Mouse (Mus musculus): ENCODE measurements around the gene Cep170b. TPM values are rescaled to one million over a fixed set of nuclear protein-coding genes. Genes with fewer than 3 reads are reported as not detected.

Gene Cep170b
- polyA plus RNA-seq, 1 experiment from 2014 or later = 3.9 TPM

- no peak overlapping the region for H3K4me3 ChIP-seq (replicated peaks)
- no peak for ATAC-seq (ENCODE audit: insufficient read depth)
- H3K36me3 ChIP-seq (replicated peaks) = 0 out of 2 replicates have a peak, but pooled peaks cover 4% of the 10 kb centered on the region
- H3K27ac ChIP-seq (replicated peaks) = no peak overlapping the region
- H3K9me3 ChIP-seq (replicated peaks) = no peaks in the 10 kb centered on the region
- H3K4me2 ChIP-seq = no peak overlapping the region
- H3K9ac ChIP-seq = no peak overlapping the region
- 73% methylated on average over 31 of the region's 31 CpGs for WGBS (ENCODE audit: insufficient replicate concordance)
- no peaks in the 10 kb centered on the region for H3K27me3 ChIP-seq
- H3K4me1 ChIP-seq (replicated peaks) = peaks cover 6% of the 10 kb centered on the region
These were observed 18.2 kb downstream of the Cep170b start for GRCm38 (mm10) chr12:112738281-112739022.

DNA sequence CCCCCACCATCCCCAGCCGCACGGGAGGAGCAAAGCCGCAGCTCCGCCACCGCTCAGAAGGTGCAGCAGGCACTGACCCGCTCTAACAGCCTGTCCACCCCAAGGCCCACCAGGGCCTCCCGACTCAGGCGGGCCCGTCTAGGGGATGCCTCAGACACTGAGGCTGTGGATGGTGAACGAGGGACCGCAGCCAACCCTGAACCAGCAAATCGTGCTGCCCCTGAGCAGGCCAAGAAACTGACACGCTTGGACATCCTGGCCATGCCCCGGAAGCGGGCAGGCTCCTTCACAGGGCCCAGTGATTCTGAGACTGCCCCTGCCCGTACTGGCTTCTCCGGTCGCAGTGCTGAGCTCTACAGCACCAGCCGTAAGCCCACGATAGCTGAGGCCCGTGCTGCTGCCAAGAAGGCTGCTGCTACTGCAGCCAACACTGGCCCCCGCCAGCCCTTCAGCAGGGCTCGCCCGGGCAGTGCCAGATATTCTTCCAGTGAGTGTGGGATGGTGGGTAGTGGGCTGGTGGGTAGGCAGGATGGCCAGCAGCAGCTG, 18.8 kb downstream of the Cep170b start:
- Histone ChIP-seq H3K4me3 (replicated peaks) (no peak overlapping the region), H3K9me3 (replicated peaks) (no peaks in the 10 kb centered on the region), H3K36me3 (replicated peaks) (0 out of 2 replicates have a peak, but pooled peaks cover 4% of the 10 kb centered on the region), H3K27ac (replicated peaks) (no peak overlapping the region), H3K4me1 (replicated peaks) (peaks cover 7% of the 10 kb centered on the region), H3K9ac (no peak overlapping the region), H3K4me2 (no peak overlapping the region), H3K27me3 (no peaks in the 10 kb centered on the region)
- no peak for ATAC-seq (ENCODE audit: insufficient read depth)
- 76% methylated on average over 24 of the region's 24 CpGs for WGBS (ENCODE audit: insufficient replicate concordance)

DNA sequence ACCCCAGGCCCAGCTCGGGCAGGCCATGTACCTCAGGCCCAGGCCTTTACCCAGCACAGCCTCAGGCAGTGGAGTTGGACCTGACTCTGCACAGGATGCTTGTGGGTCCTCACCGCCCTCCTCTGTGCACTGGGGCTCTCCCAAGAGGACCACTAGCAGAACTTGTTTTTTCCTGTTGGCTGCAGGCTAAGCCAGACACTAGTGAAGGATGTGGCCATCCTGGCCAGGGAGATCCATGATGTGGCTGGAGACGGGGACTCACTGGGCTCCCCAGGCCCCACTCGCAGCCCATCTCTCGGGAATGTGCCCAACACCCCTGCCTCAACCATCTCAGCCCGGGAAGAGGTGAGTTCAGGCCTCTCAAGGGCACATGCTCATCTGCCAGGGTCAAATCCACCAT, 22.5 kb downstream of the Cep170b start:
- ATAC-seq (ENCODE audit: insufficient read depth) = no peak
- Histone ChIP-seq H3K27me3 (no peaks in the 10 kb centered on the region), H3K27ac (replicated peaks) (no peak overlapping the region), H3K4me1 (replicated peaks) (peaks cover 7% of the 10 kb centered on the region), H3K4me3 (replicated peaks) (no peak overlapping the region), H3K4me2 (no peak overlapping the region), H3K9me3 (replicated peaks) (no peaks in the 10 kb centered on the region), H3K9ac (no peak overlapping the region), H3K36me3 (replicated peaks) (0 out of 2 replicates have a peak, but pooled peaks cover 4% of the 10 kb centered on the region)
- WGBS (ENCODE audit: insufficient replicate concordance) = 33% methylated on average over 6 of the region's 6 CpGs

DNA sequence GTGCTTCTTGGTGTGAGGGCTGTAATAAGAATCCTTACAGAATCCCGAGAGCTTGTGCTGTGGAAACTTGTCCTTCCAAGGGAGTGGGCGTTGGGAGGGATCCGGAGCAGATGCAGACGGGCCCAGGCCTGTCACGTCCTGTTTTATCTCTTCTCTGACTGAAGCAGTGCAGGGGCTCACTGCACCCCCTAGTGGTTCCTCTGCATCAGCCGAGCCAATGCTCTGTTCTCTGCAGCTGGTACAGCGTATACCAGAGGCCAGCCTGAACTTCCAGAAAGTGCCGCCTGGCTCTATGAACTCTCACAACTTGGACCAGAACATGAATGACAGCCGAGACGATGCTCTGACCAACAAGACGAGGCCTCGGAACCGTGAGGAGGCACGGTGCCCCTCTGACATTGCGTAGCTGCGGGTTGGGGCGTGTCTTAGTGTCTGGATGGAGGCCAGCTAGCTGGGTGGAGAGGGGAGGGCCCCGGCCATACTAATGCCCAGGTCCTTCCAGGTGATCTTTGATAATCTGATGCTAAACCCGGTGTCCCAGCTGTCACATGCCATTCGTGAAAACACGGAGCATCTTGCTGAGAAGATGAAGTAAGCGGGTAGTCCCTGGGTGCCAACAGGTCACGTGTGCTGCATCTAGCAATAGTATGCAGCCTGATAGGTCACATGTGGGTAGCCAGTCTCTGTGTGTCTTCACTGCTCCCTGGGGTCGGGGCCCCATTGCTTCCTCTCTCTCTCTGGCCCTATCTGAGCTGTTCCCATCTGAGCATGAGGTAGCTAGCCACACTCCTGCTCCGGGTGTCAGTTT, 23.1 kb downstream of the Cep170b start:
- H3K9me3 ChIP-seq (replicated peaks) = no peaks in the 10 kb centered on the region
- no peaks in the 10 kb centered on the region for H3K27me3 ChIP-seq
- H3K4me3 ChIP-seq (replicated peaks) = no peak overlapping the region
- H3K4me2 ChIP-seq = no peak overlapping the region
- no peaks in the 10 kb centered on the region for H3K36me3 ChIP-seq (replicated peaks)
- peak; percentile 52 for ATAC-seq (ENCODE audit: insufficient read depth)
- H3K9ac ChIP-seq = no peak overlapping the region
- peaks cover 7% of the 10 kb centered on the region for H3K4me1 ChIP-seq (replicated peaks)
- H3K27ac ChIP-seq (replicated peaks) = no peak overlapping the region
- 39% methylated on average over 25 of the region's 25 CpGs for WGBS (ENCODE audit: insufficient replicate concordance)

GRCm38 (mm10) chr12:112744211-112744610, 24.0 kb downstream of the Cep170b start:
- Histone ChIP-seq H3K9ac (no peak overlapping the region), H3K36me3 (replicated peaks) (no peaks in the 10 kb centered on the region), H3K27me3 (no peaks in the 10 kb centered on the region), H3K27ac (replicated peaks) (no peak overlapping the region), H3K4me3 (replicated peaks) (no peak overlapping the region), H3K4me1 (replicated peaks) (peaks cover 7% of the 10 kb centered on the region), H3K4me2 (no peak overlapping the region), H3K9me3 (replicated peaks) (no peaks in the 10 kb centered on the region)
- ATAC-seq (ENCODE audit: insufficient read depth) = no peak
- WGBS (ENCODE audit: insufficient replicate concordance) = 71% methylated on average over 11 of the region's 11 CpGs

GRCm38 (mm10) chr12:112744891-112745580, 24.8 kb downstream of the Cep170b start:
- ATAC-seq (ENCODE audit: insufficient read depth) = no peak
- Histone ChIP-seq H3K4me1 (replicated peaks) (peaks cover 7% of the 10 kb centered on the region), H3K27me3 (no peaks in the 10 kb centered on the region), H3K4me2 (no peak overlapping the region), H3K9me3 (replicated peaks) (no peaks in the 10 kb centered on the region), H3K27ac (replicated peaks) (no peak overlapping the region), H3K36me3 (replicated peaks) (no peaks in the 10 kb centered on the region), H3K4me3 (replicated peaks) (no peak overlapping the region), H3K9ac (no peak overlapping the region)
- 67% methylated on average over 10 of the region's 10 CpGs for WGBS (ENCODE audit: insufficient replicate concordance)

GRCm38 (mm10) chr12:112745716-112746115, 25.5 kb downstream of the Cep170b start:
- WGBS (ENCODE audit: insufficient replicate concordance) = 64% methylated on average over 10 of the region's 10 CpGs
- no peaks in the 10 kb centered on the region for H3K27me3 ChIP-seq
- H3K9me3 ChIP-seq (replicated peaks) = no peaks in the 10 kb centered on the region
- H3K4me2 ChIP-seq = no peak overlapping the region
- no peak overlapping the region for H3K9ac ChIP-seq
- no peak overlapping the region for H3K27ac ChIP-seq (replicated peaks)
- H3K36me3 ChIP-seq (replicated peaks) = no peaks in the 10 kb centered on the region
- no peak overlapping the region for H3K4me3 ChIP-seq (replicated peaks)
- ATAC-seq (ENCODE audit: insufficient read depth) = no peak
- peaks cover 7% of the 10 kb centered on the region for H3K4me1 ChIP-seq (replicated peaks)

- no peaks in the 10 kb centered on the region for H3K9me3 ChIP-seq (replicated peaks)
- H3K27ac ChIP-seq (replicated peaks) = no peak overlapping the region
- WGBS (ENCODE audit: insufficient replicate concordance) = 64% methylated on average over 4 of the region's 4 CpGs
- H3K4me2 ChIP-seq = no peak overlapping the region
- H3K27me3 ChIP-seq = no peaks in the 10 kb centered on the region
- no peak overlapping the region for H3K4me3 ChIP-seq (replicated peaks)
- ATAC-seq (ENCODE audit: insufficient read depth) = no peak
- H3K4me1 ChIP-seq (replicated peaks) = peaks cover 7% of the 10 kb centered on the region
- H3K36me3 ChIP-seq (replicated peaks) = no peaks in the 10 kb centered on the region
- H3K9ac ChIP-seq = no peak overlapping the region
These were observed 26.2 kb downstream of the Cep170b start for GRCm38 (mm10) chr12:112746461-112746807.

GRCm38 (mm10) chr12:112746808-112747605, 26.8 kb downstream of the Cep170b start:
- no peak overlapping the region for H3K27ac ChIP-seq (replicated peaks)
- H3K27me3 ChIP-seq = 0 out of 2 replicates have a peak, but pooled peaks cover 3% of the 10 kb centered on the region
- H3K4me3 ChIP-seq (replicated peaks) = no peak overlapping the region
- ATAC-seq (ENCODE audit: insufficient read depth) = peak; percentile 10; the same call in 1 of the 2 replicates
- 24% methylated on average over 10 of the region's 10 CpGs for WGBS (ENCODE audit: insufficient replicate concordance)
- no peak overlapping the region for H3K9ac ChIP-seq
- no peaks in the 10 kb centered on the region for H3K36me3 ChIP-seq (replicated peaks)
- no peaks in the 10 kb centered on the region for H3K9me3 ChIP-seq (replicated peaks)
- H3K4me1 ChIP-seq (replicated peaks) = peaks cover 7% of the 10 kb centered on the region
- no peak overlapping the region for H3K4me2 ChIP-seq

DNA sequence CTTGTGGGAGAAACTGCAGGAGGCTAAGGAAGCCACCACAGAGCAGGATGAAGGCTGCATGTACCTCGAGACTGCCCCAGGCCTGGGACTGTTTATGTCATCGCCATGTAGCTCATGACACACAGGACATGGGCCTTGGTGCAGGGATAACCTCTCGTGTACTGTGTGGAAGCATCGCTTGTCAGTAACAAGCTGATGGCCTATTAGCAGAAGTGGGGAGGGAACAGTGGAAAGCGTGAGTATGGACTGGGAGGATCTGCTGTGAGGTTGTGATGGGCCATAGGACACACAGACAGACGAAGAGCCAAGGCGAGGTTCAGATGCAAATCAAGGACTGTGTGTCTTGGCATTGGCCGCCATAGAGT, 27.3 kb downstream of the Cep170b start:
- Histone ChIP-seq H3K27ac (replicated peaks) (no peak overlapping the region), H3K27me3 (0 out of 2 replicates have a peak, but pooled peaks cover 3% of the 10 kb centered on the region), H3K36me3 (replicated peaks) (no peaks in the 10 kb centered on the region), H3K9ac (no peak overlapping the region), H3K4me2 (no peak overlapping the region), H3K9me3 (replicated peaks) (no peaks in the 10 kb centered on the region), H3K4me3 (replicated peaks) (no peak overlapping the region), H3K4me1 (replicated peaks) (peaks cover 7% of the 10 kb centered on the region)
- WGBS (ENCODE audit: insufficient replicate concordance) = 60% methylated on average over 8 of the region's 8 CpGs
- 0 out of 2 replicates have a peak, but pooled peaks have one; percentile 5 for ATAC-seq (ENCODE audit: insufficient read depth)

All from liver, embryonic 15.5 days (tissue).